Mouse (Mus musculus): Measurements from ENCODE around the gene Hps6. TPM values are rescaled to one million over a fixed set of nuclear protein-coding genes. Genes with fewer than 3 reads are reported as not detected.
A peak's percentile ranks its signal among the peaks of the same experiment; 100 is the strongest.

Gene Hps6
- polyA plus RNA-seq, 1 experiment from 2014 or later: 1.9 TPM

DNA sequence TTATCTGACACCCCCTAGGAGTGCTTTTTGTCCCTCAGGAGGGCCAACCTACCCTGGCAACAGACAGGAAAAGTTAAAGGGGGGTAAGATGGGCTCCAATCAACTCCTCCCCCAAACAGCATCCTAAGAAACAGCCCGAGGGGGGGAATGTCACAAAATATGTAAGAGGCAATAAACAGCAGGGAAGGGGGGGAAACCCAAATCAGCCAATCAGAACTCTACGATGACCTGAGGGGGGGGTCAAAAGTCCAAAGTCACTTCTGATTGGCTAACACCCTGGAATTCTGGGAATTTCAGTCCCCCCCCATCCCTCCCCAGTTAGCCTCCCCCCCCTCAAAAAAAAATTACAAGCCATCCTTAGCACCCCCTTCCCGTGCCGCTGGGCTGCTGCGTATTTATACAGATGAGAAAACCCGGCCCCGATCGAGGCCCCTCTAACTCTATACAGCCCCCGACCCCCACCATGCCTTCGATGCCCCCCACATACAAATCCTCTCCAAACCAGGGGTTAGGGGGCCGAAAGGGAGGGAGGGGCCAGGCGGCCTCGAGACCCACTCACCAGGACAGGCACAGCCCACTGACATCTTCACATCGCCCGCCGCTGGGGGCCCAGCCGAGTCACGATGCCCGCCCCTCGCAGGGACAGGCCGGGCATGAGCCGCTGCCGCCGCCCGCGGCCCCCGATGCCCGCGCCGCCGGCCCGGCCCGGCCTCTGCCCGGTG, 41.1 kb downstream of the Hps6 start, which contains the start of gene Pprc1:
TSS of gene Pprc1 (plus strand) at position 616 of the 722 bp plus-strand sequence.
- Histone ChIP-seq H3K9ac (replicated peaks; ENCODE audit: low read length) (peak within 1 kb of the TSS; percentile 94), H3K4me1 (ENCODE audit: control insufficient read depth, insufficient read depth, low read length) (peaks cover 12% of the 10 kb centered on the region; the same call in 1 of the 2 replicates), H3K36me3 (replicated peaks; ENCODE audit: control insufficient read depth, insufficient read depth, low read depth, low read length) (no peaks in the 10 kb centered on the region), H3K27ac (replicated peaks; ENCODE audit: low read depth, low read length) (peak within 1 kb of the TSS; percentile 95), H3K27me3 (ENCODE audit: control insufficient read depth, insufficient read depth, low read length) (no peaks in the 10 kb centered on the region), H3K9me3 (replicated peaks; ENCODE audit: control insufficient read depth, low read length) (no peaks in the 10 kb centered on the region), H3K4me3 (ENCODE audit: low read depth, low read length) (peak within 1 kb of the TSS; percentile 95), H3K4me2 (ENCODE audit: low read depth, low read length) (peak within 1 kb of the TSS; percentile 81)
- DNase-seq (ENCODE audit: low spot score): peak; percentile 73
- ATAC-seq (replicated peaks; ENCODE audit: insufficient number of reproducible peaks, low FRiP score, low TSS enrichment, low read depth): peak; percentile 1; the same call in 1 of the 2 replicates
- under 1% methylated on average over 15 of the region's 34 CpGs for WGBS

DNA sequence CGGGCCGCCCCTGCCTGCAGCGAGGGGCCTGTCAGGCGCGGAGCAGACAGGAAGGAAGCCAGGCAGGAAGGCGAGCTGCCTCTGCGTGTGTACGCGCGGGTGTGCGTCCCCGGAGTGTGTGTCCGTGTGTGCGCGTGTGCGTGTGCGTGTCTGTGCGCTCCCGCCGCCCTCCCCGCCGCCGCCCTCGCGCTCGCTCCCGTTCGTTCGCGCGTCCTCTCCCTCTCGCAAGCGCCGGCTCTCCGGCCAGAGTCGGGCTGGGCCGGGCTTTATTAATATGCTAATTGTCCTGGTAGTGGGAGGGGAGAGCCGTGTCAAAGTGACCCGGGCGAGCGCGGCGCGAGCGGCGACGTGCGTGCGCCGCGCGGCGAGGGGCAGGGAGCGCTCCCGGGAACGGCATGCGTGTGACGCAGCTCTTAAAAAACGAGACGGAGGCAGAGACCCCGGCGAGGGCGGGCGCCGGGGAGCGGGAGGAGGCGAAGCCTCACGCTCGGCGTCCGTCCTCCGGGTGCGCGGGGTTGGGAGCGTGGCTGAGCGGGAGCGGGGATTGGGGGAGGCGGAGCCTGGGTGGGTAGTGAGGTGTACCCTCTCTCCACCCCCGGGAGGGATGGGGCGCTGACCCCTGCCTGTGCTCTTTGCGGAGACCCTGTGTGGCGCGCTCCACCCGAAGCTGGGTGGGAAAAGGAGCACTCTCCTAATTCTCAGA, 41.8 kb downstream of the Hps6 start, which contains the start of gene Ldb1:
TSS of gene Ldb1 (minus strand) at position 222 of the 703 bp plus-strand sequence.
- ATAC-seq (replicated peaks; ENCODE audit: insufficient number of reproducible peaks, low FRiP score, low TSS enrichment, low read depth): peak; percentile 60
- peaks cover 10% of the 10 kb centered on the region; the same call in 1 of the 2 replicates for H3K4me1 ChIP-seq (ENCODE audit: control insufficient read depth, insufficient read depth, low read length)

DNA sequence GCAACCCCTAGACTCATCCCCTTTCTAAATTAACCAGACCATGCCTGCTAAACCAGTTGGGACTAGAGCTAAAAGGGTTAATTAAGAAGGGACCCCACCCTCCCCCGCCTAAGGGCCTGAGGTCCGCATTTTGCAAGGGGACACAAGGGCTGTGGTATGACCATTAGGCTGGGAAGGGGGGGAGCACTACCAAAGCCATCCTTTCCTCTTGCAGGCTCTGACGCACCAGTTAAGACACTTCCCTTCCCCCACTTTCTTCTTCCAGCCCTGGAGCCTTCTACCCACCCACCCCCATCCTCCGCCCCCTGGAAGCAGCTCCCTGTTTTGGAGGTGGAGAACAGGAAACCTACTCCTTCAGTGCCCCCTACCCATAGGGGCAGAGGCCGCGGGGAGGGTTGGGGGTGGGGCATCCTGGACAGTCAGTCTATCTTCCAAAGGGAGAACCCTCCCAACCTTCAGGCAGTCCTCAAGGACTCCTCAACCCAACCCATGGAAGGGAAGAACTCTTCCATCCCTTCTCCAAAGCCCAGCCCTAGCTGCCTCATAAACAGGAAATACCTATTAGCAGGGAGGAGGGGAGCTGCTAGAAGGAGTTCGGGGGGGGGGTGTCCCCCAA, 42.5 kb downstream of the Hps6 start:
- Histone ChIP-seq H3K27ac (replicated peaks; ENCODE audit: low read depth, low read length) (peak overlapping the region; percentile 95), H3K4me2 (ENCODE audit: low read depth, low read length) (peak overlapping the region; percentile 81), H3K36me3 (replicated peaks; ENCODE audit: control insufficient read depth, insufficient read depth, low read depth, low read length) (no peaks in the 10 kb centered on the region), H3K4me1 (ENCODE audit: control insufficient read depth, insufficient read depth, low read length) (peaks cover 6% of the 10 kb centered on the region; the same call in 1 of the 2 replicates), H3K9ac (replicated peaks; ENCODE audit: low read length) (peak overlapping the region; percentile 94), H3K27me3 (ENCODE audit: control insufficient read depth, insufficient read depth, low read length) (no peaks in the 10 kb centered on the region), H3K9me3 (replicated peaks; ENCODE audit: control insufficient read depth, low read length) (no peaks in the 10 kb centered on the region), H3K4me3 (ENCODE audit: low read depth, low read length) (peak overlapping the region; percentile 95)
- peak; percentile 76 for DNase-seq (ENCODE audit: low spot score)
- 2% methylated on average over 7 of the region's 7 CpGs for whole genome bisulfite sequencing
- peak; percentile 10 for ATAC-seq (replicated peaks; ENCODE audit: insufficient number of reproducible peaks, low FRiP score, low TSS enrichment, low read depth)

More for the DNA sequence above, 41.8 kb downstream of the Hps6 start, which contains the start of gene Ldb1:
- WGBS: under 1% methylated on average over 74 of the region's 84 CpGs
- Histone ChIP-seq H3K27me3 (ENCODE audit: control insufficient read depth, insufficient read depth, low read length) (no peaks in the 10 kb centered on the region), H3K36me3 (replicated peaks; ENCODE audit: control insufficient read depth, insufficient read depth, low read depth, low read length) (no peaks in the 10 kb centered on the region), H3K9ac (replicated peaks; ENCODE audit: low read length) (peak within 1 kb of the TSS; percentile 94), H3K4me3 (ENCODE audit: low read depth, low read length) (peak within 1 kb of the TSS; percentile 95), H3K4me2 (ENCODE audit: low read depth, low read length) (peak within 1 kb of the TSS; percentile 81), H3K27ac (replicated peaks; ENCODE audit: low read depth, low read length) (peak within 1 kb of the TSS; percentile 95), H3K9me3 (replicated peaks; ENCODE audit: control insufficient read depth, low read length) (no peaks in the 10 kb centered on the region)
- peak; percentile 85 for DNase-seq (ENCODE audit: low spot score)

DNA sequence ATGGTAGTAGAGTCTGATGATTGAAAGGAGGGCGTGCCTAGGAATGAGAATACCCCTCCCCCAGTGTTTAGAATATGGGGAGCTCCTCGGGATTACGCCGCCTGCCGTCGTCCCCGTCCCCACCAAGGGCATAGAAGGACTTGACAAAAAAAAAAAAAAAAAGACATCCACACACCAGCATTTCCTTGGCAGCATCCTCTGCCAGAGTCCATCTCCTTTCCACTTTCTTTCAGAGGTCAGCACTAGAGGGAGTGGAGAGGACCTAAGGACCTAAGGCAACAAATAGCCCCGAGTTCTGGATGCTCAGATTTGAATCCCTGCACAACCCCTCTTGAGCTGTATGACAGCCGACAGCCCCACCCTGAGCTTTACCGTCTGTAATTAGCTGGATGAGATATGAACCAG, 43.3 kb downstream of the Hps6 start:
- Histone ChIP-seq H3K9me3 (replicated peaks; ENCODE audit: control insufficient read depth, low read length) (no peaks in the 10 kb centered on the region), H3K36me3 (replicated peaks; ENCODE audit: control insufficient read depth, insufficient read depth, low read depth, low read length) (no peaks in the 10 kb centered on the region), H3K27ac (replicated peaks; ENCODE audit: low read depth, low read length) (no peak overlapping the region), H3K4me1 (ENCODE audit: control insufficient read depth, insufficient read depth, low read length) (peaks cover 6% of the 10 kb centered on the region; the same call in 1 of the 2 replicates), H3K27me3 (ENCODE audit: control insufficient read depth, insufficient read depth, low read length) (no peaks in the 10 kb centered on the region), H3K4me2 (ENCODE audit: low read depth, low read length) (peak overlapping the region; percentile 81; the same call in 1 of the 2 replicates), H3K9ac (replicated peaks; ENCODE audit: low read length) (no peak overlapping the region), H3K4me3 (ENCODE audit: low read depth, low read length) (no peak overlapping the region)
- DNase-seq (ENCODE audit: low spot score) (peak; percentile 48), ATAC-seq (replicated peaks; ENCODE audit: insufficient number of reproducible peaks, low FRiP score, low TSS enrichment, low read depth) (no peak)
- 5% methylated on average over 10 of the region's 10 CpGs for whole genome bisulfite sequencing

DNA sequence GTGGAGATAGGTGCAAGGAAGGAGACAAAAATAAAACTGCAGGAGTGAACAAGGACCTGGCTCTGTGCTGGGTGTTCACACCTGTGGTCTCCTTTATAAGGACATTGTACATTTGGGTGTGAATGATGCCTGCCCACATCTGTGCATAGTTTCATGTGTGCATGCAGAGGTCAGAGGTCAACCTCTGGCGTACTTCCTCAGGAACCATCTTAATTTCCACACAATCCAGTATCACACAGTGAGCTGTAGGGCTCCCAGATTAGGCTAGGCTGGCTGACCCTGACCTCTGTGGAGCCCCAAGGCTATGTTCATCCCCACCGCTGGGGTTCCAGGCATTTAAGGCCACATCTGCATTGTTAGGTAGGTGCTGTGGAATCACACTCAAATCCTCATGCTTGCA, 44.1 kb downstream of the Hps6 start:
- no peak overlapping the region for H3K27ac ChIP-seq (replicated peaks; ENCODE audit: low read depth, low read length)
- ATAC-seq (replicated peaks; ENCODE audit: insufficient number of reproducible peaks, low FRiP score, low TSS enrichment, low read depth) (no peak), DNase-seq (ENCODE audit: low spot score) (no peak)
- 36% methylated on average over 2 of the region's 2 CpGs for WGBS
- H3K9ac ChIP-seq (replicated peaks; ENCODE audit: low read length): no peak overlapping the region
- no peaks in the 10 kb centered on the region for H3K9me3 ChIP-seq (replicated peaks; ENCODE audit: control insufficient read depth, low read length)
- no peak overlapping the region for H3K4me2 ChIP-seq (ENCODE audit: low read depth, low read length)
- H3K36me3 ChIP-seq (replicated peaks; ENCODE audit: control insufficient read depth, insufficient read depth, low read depth, low read length): no peaks in the 10 kb centered on the region
- H3K27me3 ChIP-seq (ENCODE audit: control insufficient read depth, insufficient read depth, low read length): no peaks in the 10 kb centered on the region
- H3K4me1 ChIP-seq (ENCODE audit: control insufficient read depth, insufficient read depth, low read length): peaks cover 6% of the 10 kb centered on the region; the same call in 1 of the 2 replicates
- no peak overlapping the region for H3K4me3 ChIP-seq (ENCODE audit: low read depth, low read length)

DNA sequence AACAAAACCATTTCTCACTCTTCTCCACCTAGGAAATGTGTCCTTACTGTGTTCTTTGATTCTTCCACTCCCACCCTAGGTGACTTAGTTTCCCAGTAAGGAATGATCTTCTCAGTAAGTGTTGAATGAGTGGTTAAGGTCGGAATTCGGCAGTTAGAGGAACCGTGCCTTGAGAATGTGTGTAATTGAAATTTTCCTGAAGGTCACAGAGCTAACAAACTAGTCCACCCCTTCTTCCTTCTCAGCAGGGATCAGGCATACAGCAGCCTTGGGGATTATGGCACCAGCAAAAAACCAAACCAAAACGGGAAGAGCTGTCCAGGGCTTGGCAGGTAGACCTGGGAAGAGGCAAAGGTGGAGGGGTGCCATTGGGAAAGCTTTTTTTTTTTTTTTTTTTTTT, 45.8 kb downstream of the Hps6 start:
- H3K9me3 ChIP-seq (replicated peaks; ENCODE audit: control insufficient read depth, low read length): no peaks in the 10 kb centered on the region
- ATAC-seq (replicated peaks; ENCODE audit: insufficient number of reproducible peaks, low FRiP score, low TSS enrichment, low read depth): no peak
- H3K27me3 ChIP-seq (ENCODE audit: control insufficient read depth, insufficient read depth, low read length): no peaks in the 10 kb centered on the region
- H3K27ac ChIP-seq (replicated peaks; ENCODE audit: low read depth, low read length): no peak overlapping the region
- no peak overlapping the region for H3K4me2 ChIP-seq (ENCODE audit: low read depth, low read length)
- no peaks in the 10 kb centered on the region for H3K36me3 ChIP-seq (replicated peaks; ENCODE audit: control insufficient read depth, insufficient read depth, low read depth, low read length)
- no peak overlapping the region for H3K9ac ChIP-seq (replicated peaks; ENCODE audit: low read length)
- no peaks in the 10 kb centered on the region; the same call in 1 of the 2 replicates for H3K4me1 ChIP-seq (ENCODE audit: control insufficient read depth, insufficient read depth, low read length)
- WGBS: 64% methylated on average over 4 of the region's 4 CpGs
- H3K4me3 ChIP-seq (ENCODE audit: low read depth, low read length): no peak overlapping the region
- no peak for DNase-seq (ENCODE audit: low spot score)

DNA sequence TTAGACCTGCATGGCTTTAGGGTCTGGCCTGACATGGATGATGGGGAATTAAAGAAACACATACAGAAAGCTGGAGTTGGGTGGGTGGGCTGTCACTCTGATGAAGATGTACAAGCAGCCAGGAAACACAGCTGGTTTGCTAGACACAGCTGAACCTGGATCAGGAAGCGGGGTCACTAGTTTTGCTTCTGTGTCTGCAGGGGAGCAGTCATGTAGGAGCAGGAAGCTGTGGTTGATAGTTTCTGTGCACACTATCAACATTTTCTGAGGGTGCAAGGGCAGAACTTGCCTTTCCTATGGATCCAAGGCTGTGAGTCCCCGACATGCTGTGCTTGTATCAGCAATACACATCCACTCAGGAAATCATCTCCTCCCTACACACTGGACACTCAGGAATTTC, 47.2 kb downstream of the Hps6 start:
- no peak overlapping the region for H3K4me3 ChIP-seq (ENCODE audit: low read depth, low read length)
- ATAC-seq (replicated peaks; ENCODE audit: insufficient number of reproducible peaks, low FRiP score, low TSS enrichment, low read depth) (no peak), DNase-seq (ENCODE audit: low spot score) (no peak)
- H3K36me3 ChIP-seq (replicated peaks; ENCODE audit: control insufficient read depth, insufficient read depth, low read depth, low read length): no peaks in the 10 kb centered on the region
- no peak overlapping the region for H3K9ac ChIP-seq (replicated peaks; ENCODE audit: low read length)
- no peak overlapping the region for H3K4me2 ChIP-seq (ENCODE audit: low read depth, low read length)
- no peaks in the 10 kb centered on the region for H3K4me1 ChIP-seq (ENCODE audit: control insufficient read depth, insufficient read depth, low read length)
- H3K27me3 ChIP-seq (ENCODE audit: control insufficient read depth, insufficient read depth, low read length): no peaks in the 10 kb centered on the region
- no peaks in the 10 kb centered on the region for H3K9me3 ChIP-seq (replicated peaks; ENCODE audit: control insufficient read depth, low read length)
- 85% methylated on average over 2 of the region's 2 CpGs for WGBS
- no peak overlapping the region for H3K27ac ChIP-seq (replicated peaks; ENCODE audit: low read depth, low read length)
